Mouse (Mus musculus) left cerebral cortex, postnatal 10 days (tissue): ENCODE results near the gene Rnf151. TPM values are rescaled to one million over a fixed set of nuclear protein-coding genes. Genes with fewer than 3 reads are reported as not detected.

Source experiments
- DNase-seq, 2 experiments: peaks; one replicate each; pipeline ENCODE4 v3.0.0; 2021 to 2022; ENCODE audit warnings: low spot score in 2 of 2, mixed read lengths in 1 of 2; ENCODE audit errors: extremely low spot score in 1 of 2
- intact Hi-C: fragments of 180-260 bp; cut with DNase I; formaldehyde crosslinking; loops from one replicate; pipeline ENCODE4 v1.15.1; 2025
- total RNA-seq, 2 experiments: library from RNA; stranded (reverse); gene quantifications; 2 replicates each; pipeline ENCODE4 v1.2.3; 2021

The Rnf151 gene
- total RNA-seq, result under 1 TPM in 1 of 2 experiments, not detected in 1; 0.69 TPM

DNA sequence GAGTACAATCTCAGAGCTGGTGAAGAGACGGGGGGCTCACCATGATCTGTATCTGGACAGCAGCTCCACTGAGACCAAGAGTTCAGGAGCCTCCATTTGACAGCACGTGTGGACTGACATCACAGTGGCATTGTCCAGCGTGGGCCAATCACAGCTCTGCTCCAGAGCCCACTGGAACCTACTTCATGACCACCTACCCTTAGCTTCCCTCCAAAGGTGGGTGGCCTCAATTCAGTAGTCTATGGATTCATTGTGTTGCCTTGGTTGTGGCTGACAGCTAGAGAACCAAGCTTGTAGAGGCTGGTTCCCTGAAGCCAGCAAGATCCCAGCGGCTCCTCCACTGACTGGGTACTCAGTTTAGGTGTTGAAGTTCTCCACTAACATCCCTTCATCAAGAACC lies at the start of gene Rnf151, which contains the start of gene Rps2:
TSS of gene Rnf151 (minus strand) at position 121 of the 400 bp plus-strand sequence.
TSS of gene Rps2 (plus strand) at position 174 of the 400 bp plus-strand sequence.
- intact Hi-C loops, result no loop called here
- DNase-seq, result no peak

DNA sequence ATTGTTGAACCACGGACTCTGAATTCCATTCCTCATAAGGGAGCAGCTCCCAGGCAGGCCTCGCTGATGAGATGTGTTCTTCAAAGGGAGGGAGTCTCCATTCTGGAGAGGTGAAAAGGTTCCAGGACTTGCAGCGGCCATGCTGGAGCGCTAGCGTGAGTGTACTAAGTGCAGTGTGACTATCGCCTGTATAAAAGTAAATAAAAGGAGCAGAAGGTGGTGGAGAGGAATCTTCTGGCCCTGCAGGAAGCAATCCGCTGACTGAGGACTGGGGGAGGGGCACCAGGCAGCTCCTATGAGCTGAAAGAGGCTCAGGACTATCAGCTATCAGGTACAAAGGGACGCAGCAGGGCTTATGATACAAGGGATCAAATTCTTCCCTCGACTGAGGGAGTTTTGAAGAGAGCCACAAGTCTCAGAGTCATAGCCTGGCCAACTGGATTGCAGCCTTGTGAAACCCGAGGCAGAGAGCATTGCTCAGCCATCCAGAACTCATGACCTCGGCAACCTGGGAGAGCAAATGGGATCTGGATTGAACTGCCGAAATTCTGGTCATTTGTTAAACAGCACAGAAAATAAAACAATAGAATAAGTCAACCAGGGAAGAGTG lies 48.5 kb upstream of the Rnf151 start:
- DNase-seq, result no peak
- intact Hi-C loops, result no loop called here

DNA sequence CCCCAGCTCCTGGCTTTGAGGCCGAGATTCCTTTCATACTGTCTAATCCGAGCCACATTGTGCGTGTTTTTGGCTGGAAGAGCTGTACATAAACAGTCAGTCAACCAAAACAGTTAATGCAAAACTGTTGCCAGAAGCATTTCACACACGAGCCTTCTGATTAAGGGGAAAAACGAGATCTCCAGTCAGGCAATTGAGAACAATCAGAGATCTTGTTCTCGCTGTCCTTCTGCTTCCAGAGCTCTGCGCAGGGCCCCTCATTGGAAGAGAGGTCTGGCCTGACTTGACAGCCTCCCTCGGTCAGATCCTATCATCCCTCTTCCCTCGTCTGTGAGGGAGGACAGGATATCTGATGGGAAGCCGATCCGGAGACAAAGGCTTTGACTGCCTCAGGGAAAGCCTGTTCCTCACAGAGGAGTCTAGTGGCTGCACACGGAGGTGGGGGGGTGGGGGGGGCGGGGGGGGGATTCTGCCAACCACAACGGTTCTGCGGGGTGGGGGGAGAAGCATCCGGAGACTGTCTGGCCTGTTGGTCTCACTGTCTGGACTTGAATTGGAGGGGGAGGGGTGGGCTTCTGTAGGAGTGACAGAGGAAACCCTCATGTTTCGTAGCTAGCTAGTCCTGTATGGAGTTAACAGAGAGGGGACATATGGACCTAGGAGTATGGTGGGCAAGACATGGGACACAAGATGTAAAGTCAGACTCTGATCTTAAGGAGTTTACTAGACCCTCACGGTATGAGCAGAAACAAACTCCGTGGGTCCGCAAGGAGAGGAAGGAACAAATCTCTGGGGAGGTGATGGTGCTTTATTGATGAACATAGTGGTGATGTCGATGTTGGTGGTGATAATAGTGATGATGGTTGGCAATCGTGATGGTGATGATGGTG lies 47.4 kb upstream of the Rnf151 start:
- DNase-seq, result no peak
- intact Hi-C loops, result no loop called here

DNA sequence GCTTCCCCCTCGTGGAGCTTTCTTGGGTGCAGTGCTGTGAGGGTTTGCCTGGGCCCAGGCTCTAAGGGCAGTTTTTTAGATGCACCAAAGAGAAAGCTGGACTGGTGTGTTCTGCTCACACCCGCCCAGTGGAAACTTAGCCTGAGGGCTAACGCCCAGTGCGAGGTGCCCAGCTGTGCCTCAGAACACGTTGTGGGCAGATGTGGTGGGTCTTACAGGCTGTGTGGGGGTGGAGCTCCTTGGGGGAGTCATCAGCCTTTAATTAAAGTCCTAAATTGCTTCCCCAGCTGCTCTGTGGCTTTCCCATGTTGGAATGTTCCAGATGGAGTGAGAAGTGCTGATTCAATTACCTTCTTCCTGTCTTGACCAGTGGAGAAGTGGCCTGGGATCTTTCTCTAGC lies 43.3 kb upstream of the Rnf151 start:
- no peak for DNase-seq
- intact Hi-C loops, result no loop called here

DNA sequence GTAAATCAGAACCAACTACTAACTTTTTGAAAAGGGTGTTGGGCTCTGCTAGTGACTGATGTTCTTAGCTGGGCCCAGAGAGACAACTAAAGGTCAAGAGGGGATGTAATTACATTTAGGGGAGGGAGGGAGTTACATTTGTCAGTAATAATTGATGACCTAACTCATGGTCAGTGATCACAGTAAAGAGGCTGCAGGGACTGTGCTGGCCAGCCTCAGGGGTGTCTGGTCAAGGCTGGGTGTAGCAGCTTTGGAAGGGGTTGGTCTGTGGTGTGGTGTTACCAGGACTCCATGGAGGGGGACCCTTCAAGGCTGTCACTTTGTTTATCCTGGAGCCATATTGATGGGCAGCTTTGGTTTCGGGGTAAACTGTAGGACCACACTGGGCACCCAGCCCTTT lies 39.5 kb upstream of the Rnf151 start:
- no peak for DNase-seq

DNA sequence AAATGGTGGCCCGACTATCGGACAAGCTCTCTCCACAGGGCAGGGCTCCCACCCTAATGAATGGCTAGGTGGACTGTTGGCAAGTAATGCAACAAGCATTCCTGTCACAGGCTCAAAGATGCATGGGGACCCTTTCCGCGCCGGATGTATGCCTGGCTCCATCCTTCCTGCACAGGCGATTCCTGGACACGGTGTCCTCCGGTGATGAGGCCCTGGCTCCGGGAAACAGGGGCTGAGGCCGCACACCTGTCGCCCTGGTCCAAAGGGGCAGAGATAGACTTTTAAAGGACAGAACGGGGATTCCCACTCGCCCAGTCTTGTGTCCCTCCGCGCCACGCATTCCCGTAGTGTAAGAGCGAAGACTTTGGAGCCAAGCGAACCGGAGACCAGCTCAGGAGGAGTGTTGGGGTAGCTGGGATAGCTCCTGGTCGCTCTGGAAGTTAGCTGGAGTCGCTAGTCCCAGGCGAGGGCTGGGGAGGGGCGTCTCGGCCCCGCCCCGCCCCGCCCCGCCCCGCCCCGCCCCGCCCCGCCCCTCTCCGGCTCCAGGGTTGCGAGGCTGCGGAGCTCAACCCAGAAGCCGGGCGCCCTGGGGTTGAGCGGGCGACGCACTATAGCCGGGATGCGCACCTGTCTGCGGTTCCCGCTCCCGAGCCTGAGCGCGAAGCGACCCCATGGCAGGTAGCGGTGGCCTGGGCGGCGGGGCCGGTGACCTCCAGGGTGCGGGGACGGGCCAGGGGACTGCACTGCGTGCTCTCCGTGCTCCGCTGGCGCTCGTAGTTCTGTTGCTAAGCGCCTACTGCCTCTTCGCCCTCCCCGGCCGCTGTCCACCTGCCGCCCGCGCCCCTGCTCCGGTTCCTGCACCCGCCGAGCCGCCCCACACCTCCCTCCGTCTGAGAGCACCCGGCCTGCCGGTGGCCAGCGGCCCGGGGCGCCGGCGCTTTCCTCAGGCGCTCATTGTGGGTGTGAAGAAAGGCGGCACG lies 34.8 kb upstream of the Rnf151 start, which contains the start of gene Hs3st6:
TSS of gene Hs3st6 (plus strand) at position 574 of the 980 bp plus-strand sequence.
- intact Hi-C loops, result no loop called here

More for the DNA sequence above, 39.5 kb upstream of the Rnf151 start:
- intact Hi-C loops, result no loop called here

DNA sequence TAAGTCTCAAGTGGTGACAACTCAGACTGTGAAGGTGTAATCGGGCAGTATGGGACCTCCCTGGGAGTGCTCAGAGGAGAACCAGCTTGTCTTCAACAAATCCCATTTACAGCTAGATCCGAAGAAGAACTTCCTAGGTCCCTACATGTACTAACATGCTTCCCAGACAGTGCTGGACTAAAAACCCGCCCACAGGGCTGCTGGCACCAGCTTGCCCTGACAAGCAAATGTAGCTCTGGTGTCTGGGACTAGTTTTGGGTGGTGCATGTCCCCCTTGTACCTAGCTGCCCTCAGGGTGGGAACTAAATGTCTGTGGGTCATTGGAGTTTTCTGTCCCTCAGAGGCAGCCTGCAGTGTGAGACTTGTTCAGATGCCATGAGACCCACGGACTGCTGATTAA lies 33.7 kb upstream of the Rnf151 start:
- DNase-seq, result no peak
- intact Hi-C loops, result no loop called here

More for the DNA sequence above, 34.8 kb upstream of the Rnf151 start, which contains the start of gene Hs3st6:
- DNase-seq, result no peak

DNA sequence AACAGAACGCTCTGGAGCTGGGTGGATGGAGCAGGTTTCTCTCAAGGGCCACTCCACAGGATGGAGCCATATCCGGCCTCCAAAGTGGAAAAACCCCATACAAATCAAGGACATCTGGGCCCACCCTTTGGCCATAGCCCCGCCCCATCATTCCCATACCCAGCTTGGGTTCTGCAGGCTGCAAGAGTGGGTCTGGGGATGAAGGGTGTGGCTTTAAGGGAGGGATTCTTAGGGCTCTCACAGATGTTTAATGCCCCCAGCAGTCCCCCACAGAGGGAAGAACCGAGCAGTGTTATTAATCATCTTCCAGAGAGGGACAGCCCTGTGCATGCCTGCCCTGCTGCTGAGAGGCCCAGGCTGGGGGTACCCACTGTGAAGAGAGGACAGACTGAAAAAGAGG lies 29.1 kb upstream of the Rnf151 start:
- intact Hi-C loops, result no loop called here
- DNase-seq, result no peak

DNA sequence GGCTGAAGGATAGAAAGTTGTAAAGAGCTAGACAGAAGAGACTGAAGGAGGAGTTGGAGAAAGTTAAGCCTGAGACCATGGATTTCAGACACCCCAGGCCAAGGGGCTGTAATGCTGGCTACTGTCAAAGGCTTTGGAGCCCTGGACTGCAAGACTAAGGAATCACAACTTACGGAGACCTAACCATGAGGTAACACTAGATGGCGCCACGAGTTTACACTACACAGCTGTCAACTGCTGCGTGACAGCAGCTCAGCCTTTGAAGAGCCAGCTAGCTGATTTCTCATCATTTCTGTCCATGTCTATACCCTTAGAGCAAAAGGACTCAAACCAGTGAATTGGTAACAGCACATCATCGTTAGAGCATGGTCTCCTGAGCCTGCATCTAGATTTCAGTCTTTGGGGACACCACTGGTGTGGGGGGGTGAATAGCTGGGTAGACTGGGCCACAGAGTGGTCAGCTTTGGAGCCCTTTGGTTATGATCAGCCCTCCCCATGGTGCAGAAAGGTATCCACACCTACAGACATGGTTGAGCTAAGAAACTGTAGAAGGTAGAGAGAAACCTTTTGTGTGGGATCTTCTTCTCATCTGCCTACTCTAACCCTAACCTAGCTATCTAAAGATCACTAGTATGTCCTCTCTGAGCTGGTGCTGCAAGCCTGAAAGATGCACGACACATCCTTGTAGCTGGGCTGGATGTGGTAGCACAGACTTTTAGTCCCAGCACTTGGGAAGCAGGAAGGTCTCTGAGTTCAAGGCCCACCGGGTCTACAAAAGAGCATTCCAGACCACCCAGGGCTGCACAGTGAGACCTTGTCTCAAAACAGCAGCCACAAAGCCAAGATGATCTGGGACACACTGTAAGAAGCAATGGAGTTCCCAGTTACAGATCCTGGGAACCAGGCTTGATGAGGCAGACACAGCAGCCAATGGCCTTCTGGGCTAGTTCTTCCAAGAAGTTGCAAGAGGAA lies 27.9 kb upstream of the Rnf151 start:
- intact Hi-C loops, result loop anchor here (2.0 kb wide), 1 partner anchor 71 kb away; no protein-coding TSS in a partner anchor

DNA sequence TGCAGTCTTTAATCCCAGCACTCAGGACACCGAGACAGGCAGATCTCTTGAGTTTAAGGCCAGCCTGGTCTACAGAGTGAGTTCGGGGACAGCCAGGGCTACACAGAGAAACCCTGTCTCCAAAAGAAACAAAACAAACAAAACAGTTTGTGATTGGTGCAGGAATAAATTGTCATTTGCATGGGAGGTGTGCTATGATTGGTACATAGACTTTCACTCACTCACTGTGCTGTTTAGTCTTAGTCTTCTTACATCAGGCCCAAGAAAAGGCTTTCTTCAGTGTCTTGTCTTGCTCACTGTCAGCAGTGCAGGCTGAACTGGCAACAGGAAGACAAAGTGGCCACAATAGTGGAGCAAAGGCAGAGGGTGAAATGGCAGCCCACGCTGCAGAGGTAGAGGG lies 26.5 kb upstream of the Rnf151 start:
- DNase-seq, result no peak
- intact Hi-C loops, result loop anchor here (2.0 kb wide), 1 partner anchor 72 kb away; no protein-coding TSS in a partner anchor

More for the DNA sequence above, 27.9 kb upstream of the Rnf151 start:
- DNase-seq, result peak; percentile 79 to 85

DNA sequence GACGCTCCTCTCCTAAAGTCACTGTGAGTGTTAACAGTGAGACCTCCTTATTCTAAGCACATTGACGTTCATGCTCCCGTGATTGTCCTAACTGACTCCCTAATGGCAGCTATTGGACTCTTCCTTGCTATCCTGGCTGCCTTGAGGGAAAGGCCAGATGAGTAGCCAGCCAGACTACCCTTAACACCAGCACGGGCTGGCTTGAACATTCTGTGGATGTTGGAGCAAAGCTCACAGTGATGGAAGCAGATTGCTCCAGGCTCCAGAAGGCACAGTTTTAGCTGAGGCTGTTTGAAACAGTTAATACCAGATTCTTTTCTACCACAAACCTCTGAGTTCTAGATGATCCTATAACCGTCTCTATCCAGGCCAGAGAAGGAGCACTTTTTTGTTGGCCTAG lies 26.0 kb upstream of the Rnf151 start:
- no peak for DNase-seq
- intact Hi-C loops, result loop anchor here (2.0 kb wide), 1 partner anchor 73 kb away; no protein-coding TSS in a partner anchor

DNA sequence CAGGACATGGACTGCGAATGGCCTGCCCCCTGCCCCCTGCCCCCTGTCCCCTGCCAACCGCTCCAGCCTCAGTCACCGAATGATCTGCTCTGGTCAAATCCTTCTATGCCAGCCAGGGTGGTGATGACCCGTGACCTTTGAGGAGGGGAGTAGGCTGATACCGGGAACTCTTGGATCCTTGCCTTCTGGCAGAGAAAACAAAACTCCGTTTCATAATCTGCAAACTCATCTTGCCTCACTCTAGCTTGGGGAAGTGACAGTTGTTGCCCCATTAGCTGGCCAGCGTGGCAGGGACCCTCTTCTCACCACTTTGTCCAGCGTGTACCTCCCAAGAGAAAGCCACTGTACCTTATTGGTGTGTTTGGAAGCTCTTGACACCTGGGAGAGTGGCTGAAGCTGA lies 24.4 kb upstream of the Rnf151 start:
- no peak for DNase-seq
- intact Hi-C loops, result no loop called here

DNA sequence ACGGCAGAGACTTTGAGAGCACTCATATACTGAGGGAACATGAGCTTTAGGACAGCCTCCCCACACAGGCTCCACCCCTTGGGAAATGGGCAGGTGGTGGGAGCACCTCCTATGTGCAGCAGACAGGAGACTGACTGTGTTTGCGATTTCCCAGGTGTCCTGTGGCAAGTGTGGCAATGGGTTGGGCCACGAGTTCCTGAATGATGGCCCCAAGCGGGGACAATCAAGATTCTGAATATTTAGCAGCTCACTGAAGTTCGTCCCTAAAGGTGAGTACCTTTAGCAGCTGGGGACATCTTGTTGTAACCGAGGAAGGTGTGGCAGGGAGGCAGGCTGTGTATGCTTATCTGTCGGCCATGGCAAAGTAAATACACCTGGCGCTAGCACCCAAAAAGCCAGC lies 22.1 kb upstream of the Rnf151 start:
- intact Hi-C loops, result loop anchor here (5.0 kb wide), 1 partner anchor 142 kb away; no protein-coding TSS in a partner anchor
- DNase-seq, result no peak

DNA sequence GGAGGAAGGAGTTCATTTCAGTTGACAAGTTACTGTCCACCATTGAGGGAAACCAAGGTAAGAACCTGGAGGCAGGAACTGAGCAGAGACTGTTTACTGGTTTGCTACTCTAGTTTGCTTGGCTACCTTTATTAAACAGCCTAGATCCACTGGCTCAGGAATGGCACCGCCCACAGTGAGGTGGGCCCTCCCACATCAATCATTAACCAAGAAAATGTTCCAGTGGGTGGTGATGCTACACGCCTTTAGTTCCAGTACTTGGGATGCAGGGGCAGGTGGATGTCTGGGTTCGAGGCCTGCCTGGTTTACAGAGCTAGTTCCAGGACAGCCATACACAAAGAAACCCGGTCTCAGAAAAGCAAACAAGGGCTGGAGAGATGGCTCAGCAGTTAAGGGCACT lies 20.4 kb upstream of the Rnf151 start:
- intact Hi-C loops, result loop anchor here (5.0 kb wide), 1 partner anchor 144 kb away; no protein-coding TSS in a partner anchor
- DNase-seq, result no peak

DNA sequence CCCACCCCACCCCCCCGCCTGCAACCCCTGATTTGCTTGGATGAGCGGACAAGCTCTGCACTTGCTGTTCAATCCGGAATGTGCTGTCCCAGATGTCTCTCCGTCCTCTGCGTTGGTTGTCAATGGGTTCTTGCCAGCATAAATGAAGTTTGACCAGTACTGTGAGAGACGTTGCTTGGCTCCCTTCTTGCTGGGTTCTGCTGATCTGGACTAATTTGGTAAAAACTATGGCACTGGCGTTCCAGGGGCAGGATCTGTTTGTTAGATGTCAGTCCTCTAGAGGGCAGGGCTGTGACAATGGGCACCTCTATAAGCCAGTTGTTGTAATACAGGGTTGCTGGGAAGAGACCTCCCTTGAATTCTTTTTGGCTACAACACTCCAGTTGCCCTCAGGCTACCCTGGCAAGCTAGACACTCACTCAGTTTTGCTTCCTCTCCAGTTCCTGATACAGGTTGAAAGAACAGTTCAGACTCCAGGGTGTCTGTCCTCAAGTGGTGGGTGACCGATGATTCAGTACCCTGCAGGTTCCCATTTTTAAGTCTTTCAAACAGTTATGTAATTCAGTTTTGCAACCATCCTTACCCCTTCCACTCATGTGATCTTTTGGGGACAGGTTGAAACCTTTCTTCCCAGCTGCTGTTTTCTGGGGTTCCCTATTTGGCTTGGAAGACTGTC lies 19.4 kb upstream of the Rnf151 start:
- intact Hi-C loops, result loop anchor here (5.0 kb wide), 1 partner anchor 145 kb away; no protein-coding TSS in a partner anchor
- DNase-seq, result no peak

DNA sequence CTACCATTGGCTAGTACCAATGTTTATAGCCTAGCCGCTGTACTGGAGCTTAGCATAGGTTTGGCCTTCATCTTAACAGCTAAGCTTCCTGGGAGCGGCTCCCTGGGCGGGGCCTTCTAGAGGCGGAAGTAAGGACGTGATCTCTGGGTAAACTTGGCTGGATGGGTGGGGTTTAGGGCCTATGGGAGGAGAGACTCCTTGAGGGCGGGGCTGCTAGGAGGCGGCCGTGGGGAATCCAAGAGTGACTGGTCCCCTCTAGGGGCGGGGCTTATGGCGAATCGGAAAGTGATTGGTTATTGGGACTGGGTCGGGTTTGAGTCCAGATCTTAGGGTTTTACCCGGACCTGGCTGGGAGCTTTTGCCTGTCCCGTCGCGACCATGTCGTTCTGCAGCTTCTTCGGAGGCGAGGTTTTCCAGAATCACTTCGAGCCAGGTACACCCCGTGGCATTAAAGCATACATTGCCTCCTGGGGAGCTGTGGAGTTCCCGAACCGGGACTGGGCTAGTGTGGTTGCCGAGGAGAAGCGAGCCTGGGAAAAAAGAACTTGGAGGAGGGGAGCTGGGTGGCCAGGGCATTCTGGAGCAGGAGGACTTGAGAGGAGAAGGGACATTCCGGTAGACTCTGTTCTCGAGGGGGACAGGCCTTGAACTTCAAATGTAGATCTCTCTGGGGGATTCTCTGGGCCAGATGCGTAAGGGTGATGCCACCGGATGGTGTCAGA lies 18.6 kb upstream of the Rnf151 start, which contains the start of gene Msrb1:
TSS of gene Msrb1 (plus strand) at position 313 of the 722 bp plus-strand sequence.
- peak; percentile 91 to 97 for DNase-seq
- intact Hi-C loops, result loop anchor here (5.0 kb wide), 1 partner anchor 146 kb away; no protein-coding TSS in a partner anchor
